Mouse (Mus musculus): Measurements from ENCODE around the gene Kat5. TPM values are rescaled to one million over a fixed set of nuclear protein-coding genes. Genes with fewer than 3 reads are reported as not detected.

Gene Kat5
- polyA plus RNA-seq, 1 experiment: 55.3 TPM

Other genes with a start within 250 kb of the Kat5 start
- 19.9 and 20.4 TPM in 2 replicates for gene Eif1ad, start 243.5 kb downstream of the Kat5 start, polyA plus RNA-seq (2012; rRNA removed)
- 87.8 and 125 TPM in 2 replicates for gene Banf1, start 243.1 kb downstream of the Kat5 start, polyA plus RNA-seq (2012; rRNA removed)
- gene Sart1, start 221.5 kb downstream of the Kat5 start, polyA plus RNA-seq (2012; rRNA removed): 18.1 and 33.3 TPM in 2 replicates
- 1.9 and 2.0 TPM in 2 replicates for gene Tsga10ip, start 207.7 kb downstream of the Kat5 start, polyA plus RNA-seq (2012; rRNA removed)
- 136 and 167 TPM in 2 replicates for gene Drap1, start 185.3 kb downstream of the Kat5 start, polyA plus RNA-seq (2012; rRNA removed)
- 65.9 and 73.9 TPM in 2 replicates for gene AI837181, start 185.1 kb downstream of the Kat5 start, polyA plus RNA-seq (2012; rRNA removed)
- gene Fosl1, start 162.7 kb downstream of the Kat5 start, polyA plus RNA-seq (2012; rRNA removed): 0.24 and 0.38 TPM in 2 replicates
- 5.6 and 6.7 TPM in 2 replicates for gene Ccdc85b, start 152.3 kb downstream of the Kat5 start, polyA plus RNA-seq (2012; rRNA removed)
- gene Fibp, start 149.6 kb downstream of the Kat5 start, polyA plus RNA-seq (2012; rRNA removed): 126 and 132 TPM in 2 replicates
- 2.2 and 2.3 TPM in 2 replicates for gene Ctsw, start 141.7 kb downstream of the Kat5 start, polyA plus RNA-seq (2012; rRNA removed)
- 73.5 and 79.0 TPM in 2 replicates for gene Efemp2, start 136.3 kb downstream of the Kat5 start, polyA plus RNA-seq (2012; rRNA removed)
- gene Mus81, start 121.8 kb downstream of the Kat5 start, polyA plus RNA-seq (2012; rRNA removed): 77.2 and 85.6 TPM in 2 replicates
- gene Cfl1, start 119.8 kb downstream of the Kat5 start, polyA plus RNA-seq (2012; rRNA removed): 410 and 421 TPM in 2 replicates
- gene 1700020D05Rik, start 106.5 kb downstream of the Kat5 start, polyA plus RNA-seq (2012; rRNA removed): 1.9 and 3.0 TPM in 2 replicates
- 20.9 and 25.6 TPM in 2 replicates for gene Snx32, start 99.7 kb downstream of the Kat5 start, polyA plus RNA-seq (2012; rRNA removed)
- 2.4 and 3.5 TPM in 2 replicates for gene Ovol1, start 49.6 kb downstream of the Kat5 start, polyA plus RNA-seq (2012; rRNA removed)
- 10.0 and 12.0 TPM in 2 replicates for gene Ap5b1, start 42.2 kb downstream of the Kat5 start, polyA plus RNA-seq (2012; rRNA removed)
- gene Rnaseh2c, start 8.4 kb downstream of the Kat5 start, polyA plus RNA-seq (2012; rRNA removed): 42.2 and 49.4 TPM in 2 replicates
- gene Rela, start 27.2 kb upstream of the Kat5 start, polyA plus RNA-seq (2012; rRNA removed): 66.8 and 81.8 TPM in 2 replicates
- gene Sipa1, start 53.5 kb upstream of the Kat5 start, polyA plus RNA-seq (2012; rRNA removed): 36.3 and 45.7 TPM in 2 replicates
- gene Map3k11, start 78.5 kb upstream of the Kat5 start, polyA plus RNA-seq (2012; rRNA removed): 50.6 and 52.8 TPM in 2 replicates
- gene Pcnx3, start 78.7 kb upstream of the Kat5 start, polyA plus RNA-seq (2012; rRNA removed): 80.2 and 87.4 TPM in 2 replicates
- 0.33 and 0.36 TPM in 2 replicates for gene Kcnk7, start 94.1 kb upstream of the Kat5 start, polyA plus RNA-seq (2012; rRNA removed)
- gene Ehbp1l1, start 116.1 kb upstream of the Kat5 start, polyA plus RNA-seq (2012; rRNA removed): 43.8 and 64.4 TPM in 2 replicates
- gene Fam89b, start 119.4 kb upstream of the Kat5 start, polyA plus RNA-seq (2012; rRNA removed): 160 and 194 TPM in 2 replicates
- 186 and 257 TPM in 2 replicates for gene Ltbp3, start 130.7 kb upstream of the Kat5 start, polyA plus RNA-seq (2012; rRNA removed)
- gene Scyl1, start 161.2 kb upstream of the Kat5 start, polyA plus RNA-seq (2012; rRNA removed): 155 TPM in 2 replicates

All from gonadal fat pad, adult 2 months (tissue).